Mouse (Mus musculus): ENCODE measurements around the gene Gpr157.

DNA sequence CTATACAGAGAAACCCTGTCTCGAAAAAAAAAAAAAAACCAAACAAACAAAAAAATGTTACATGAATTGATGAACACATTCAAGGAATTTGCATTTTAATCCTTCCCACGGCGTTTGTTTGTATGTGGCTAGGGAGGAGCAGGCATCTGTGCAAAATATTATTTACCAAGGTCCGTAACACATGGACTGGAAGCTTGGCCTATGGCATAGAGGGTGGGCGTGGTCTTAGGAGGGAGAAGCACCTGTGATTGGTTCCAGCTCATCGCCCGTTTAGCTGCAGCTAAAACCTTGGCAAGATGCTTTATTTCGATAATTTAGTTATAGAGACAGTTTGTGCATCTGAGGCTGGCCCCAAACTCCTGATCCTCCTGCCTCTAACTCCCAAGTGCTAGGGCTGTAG lies 34.3 kb downstream of the Gpr157 start:
- TF ChIP-seq CTCF (conservative IDR thresholded peaks at IDR 0.05; ENCODE audit: insufficient read depth, insufficient read length, low read depth, low read length) (no peak), POLR2A (IDR thresholded peaks at IDR 0.05; ENCODE audit: low read depth, low read length) (no peak)
